Comparison of ENCODE assay signal across 8 mouse cellular contexts in the genomic region with DNA sequence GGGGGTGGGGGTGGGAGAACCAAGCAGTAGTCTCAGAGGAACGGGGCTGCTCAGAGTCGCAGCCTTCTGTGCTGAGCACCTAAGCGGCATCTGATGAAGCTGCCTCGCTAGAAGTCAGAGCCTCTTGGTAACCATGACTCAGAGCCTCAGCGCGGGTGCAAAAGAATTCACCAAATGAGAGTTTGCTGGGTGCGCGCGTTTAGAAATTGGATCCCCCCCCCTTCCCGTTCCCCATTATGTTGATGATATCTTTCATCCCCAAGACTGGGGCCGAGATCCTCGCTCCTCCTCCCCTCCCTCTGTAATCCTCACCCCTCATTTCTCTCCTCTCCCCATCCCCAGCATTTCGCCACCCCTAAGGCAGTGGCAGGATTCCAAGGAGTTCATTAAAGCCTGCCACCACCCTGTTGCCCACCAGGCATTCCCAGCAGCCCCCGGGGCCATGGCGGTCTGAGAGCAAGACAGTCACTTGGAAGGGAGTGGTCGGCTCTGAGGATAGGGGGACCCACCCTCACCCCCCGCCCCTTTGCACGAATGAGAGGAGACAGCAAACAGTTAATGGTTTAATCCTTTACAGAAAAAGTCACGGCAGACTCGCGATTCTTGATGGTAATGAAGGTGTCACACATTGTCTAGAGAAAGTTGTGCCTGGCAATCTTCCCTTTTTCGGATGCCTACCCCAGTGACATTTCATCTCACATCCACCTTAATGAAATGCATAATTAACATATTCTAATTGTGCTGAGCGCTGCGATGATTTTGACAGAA.
DNase-seq lines count a peak whose midpoint lies in the region; ATAC-seq and TF ChIP-seq lines count a peak whose summit lies in the region.

No protein-coding gene starts in this region.

- H3K4me2 ChIP-seq in hindbrain, embryonic 14.5 days (replicated peaks) = peak overlapping the region; percentile 53
- H3K4me2 ChIP-seq in midbrain, embryonic 14.5 days (ENCODE audit: low read length) = peak overlapping the region; percentile 61

- WGBS in hindbrain, embryonic 14.5 days = 9% methylated on average over 24 of the region's 24 CpGs
- WGBS in midbrain, embryonic 14.5 days = 7% methylated on average over 24 of the region's 24 CpGs

- no peaks in the 10 kb centered on the region for H3K27me3 ChIP-seq in hindbrain, embryonic 14.5 days (ENCODE audit: control insufficient read depth, insufficient read depth, low read length)
- no peaks in the 10 kb centered on the region for H3K27me3 ChIP-seq in midbrain, embryonic 14.5 days (ENCODE audit: control insufficient read depth, insufficient read depth, low read length)

- TF ChIP-seq CTCF in brain, embryonic 14.5 days (IDR thresholded peaks at IDR 0.05; ENCODE audit: borderline replicate concordance, extremely low read depth, insufficient read depth, insufficient read length) = no peak

- DNase-seq in cerebellum, postnatal 10 days = peak; percentile 24 to 36
- DNase-seq in cerebellum, postnatal 14 days = no peak
- DNase-seq in brain, embryonic 14.5 days (ENCODE audit: low read depth) = peak; percentile 91
- DNase-seq in hindbrain, embryonic 14.5 days (ENCODE audit: low spot score) = peak; percentile 53
- DNase-seq in midbrain, embryonic 14.5 days = peak; percentile 77
- no peak for DNase-seq in layer of hippocampus, adult 11-12 months (ENCODE audit: low spot score)
- DNase-seq in cerebellum, adult 11 months = no peak
- DNase-seq in layer of hippocampus, adult 9-10 months (ENCODE audit: low spot score) = no peak

- H3K36me3 ChIP-seq in hindbrain, embryonic 14.5 days (replicated peaks; ENCODE audit: control insufficient read depth, insufficient read depth) = no peaks in the 10 kb centered on the region
- H3K36me3 ChIP-seq in midbrain, embryonic 14.5 days (ENCODE audit: control insufficient read depth, insufficient read depth, low read length) = no peaks in the 10 kb centered on the region

- peak overlapping the region; percentile 12; the same call in 1 of the 2 replicates for H3K4me3 ChIP-seq in hindbrain, embryonic 14.5 days (replicated peaks; ENCODE audit: low read length)
- H3K4me3 ChIP-seq in midbrain, embryonic 14.5 days (replicated peaks; ENCODE audit: low read depth, low read length) = peak overlapping the region; percentile 19

- ATAC-seq in hindbrain, embryonic 14.5 days (ENCODE audit: low FRiP score) = peak; percentile 38; the same call in 1 of the 2 replicates
- ATAC-seq in midbrain, embryonic 14.5 days (ENCODE audit: low FRiP score, low TSS enrichment) = peak; percentile 68; the same call in 1 of the 2 replicates

- H3K4me1 ChIP-seq in hindbrain, embryonic 14.5 days (replicated peaks; ENCODE audit: control insufficient read depth, insufficient read depth, low read length) = peaks cover 24% of the 10 kb centered on the region
- peaks cover 32% of the 10 kb centered on the region; the same call in 1 of the 2 replicates for H3K4me1 ChIP-seq in midbrain, embryonic 14.5 days (ENCODE audit: control insufficient read depth, insufficient read depth, low read length)

- no peak for TF ChIP-seq POLR2A in brain, embryonic 14.5 days (IDR thresholded peaks at IDR 0.05; ENCODE audit: borderline replicate concordance, extremely low read depth, insufficient read depth, insufficient read length, poor library complexity, severe bottlenecking)

- peak overlapping the region; percentile 16 for H3K27ac ChIP-seq in hindbrain, embryonic 14.5 days
- peak overlapping the region; percentile 63 for H3K27ac ChIP-seq in midbrain, embryonic 14.5 days (replicated peaks; ENCODE audit: low read depth, low read length)

- H3K9ac ChIP-seq in hindbrain, embryonic 14.5 days = peak overlapping the region; percentile 25; the same call in 1 of the 2 replicates
- H3K9ac ChIP-seq in midbrain, embryonic 14.5 days (replicated peaks; ENCODE audit: low read length) = no peak overlapping the region; the same call in 1 of the 2 replicates

- no peaks in the 10 kb centered on the region for H3K9me3 ChIP-seq in hindbrain, embryonic 14.5 days (ENCODE audit: control insufficient read depth, low read length)
- H3K9me3 ChIP-seq in midbrain, embryonic 14.5 days (ENCODE audit: control insufficient read depth, low read length) = no peaks in the 10 kb centered on the region

Comparison
In these comparisons a context has a peak if more than half of its experiments do, and no peak if none do; other contexts are left out.
1. DNase-seq: peak in cerebellum, postnatal 10 days (2 of 2), brain, embryonic 14.5 days (single experiment), hindbrain, embryonic 14.5 days (single experiment) and midbrain, embryonic 14.5 days (single experiment); none in cerebellum, postnatal 14 days (0 of 2), layer of hippocampus, adult 11-12 months (single experiment), cerebellum, adult 11 months (single experiment) and layer of hippocampus, adult 9-10 months (single experiment).